Mouse (Mus musculus) heart, adult 2 months (tissue): ENCODE measurements at regions not wholly inside any gene's neighbourhood (a gene's known extent, or its start where the extent isn't known, plus 50 kb on each side); places are given as distances from the start of the nearest gene placed in this dataset.

Source experiments
- CTCF ChIP-seq: fragments of 200-600 bp; IDR thresholded peaks from 2 replicates; pipeline ENCODE4 v1.8.1; 2022; ENCODE audit warnings: antibody characterized with exemption, mild to moderate bottlenecking, moderate library complexity
- EP300 ChIP-seq: fragments of 200-500 bp; IDR thresholded peaks from 2 replicates; pipeline ENCODE4 v1.6.1; 2011; ENCODE audit warnings: low read depth, low read length, control low read depth; ENCODE audit not compliant: insufficient read depth
- POLR2A ChIP-seq: fragments of 200-500 bp; IDR thresholded peaks from 2 replicates; pipeline ENCODE4 v1.6.1; 2011; ENCODE audit warnings: mild to moderate bottlenecking, low read depth, low read length, control low read depth; ENCODE audit not compliant: insufficient read depth

DNA sequence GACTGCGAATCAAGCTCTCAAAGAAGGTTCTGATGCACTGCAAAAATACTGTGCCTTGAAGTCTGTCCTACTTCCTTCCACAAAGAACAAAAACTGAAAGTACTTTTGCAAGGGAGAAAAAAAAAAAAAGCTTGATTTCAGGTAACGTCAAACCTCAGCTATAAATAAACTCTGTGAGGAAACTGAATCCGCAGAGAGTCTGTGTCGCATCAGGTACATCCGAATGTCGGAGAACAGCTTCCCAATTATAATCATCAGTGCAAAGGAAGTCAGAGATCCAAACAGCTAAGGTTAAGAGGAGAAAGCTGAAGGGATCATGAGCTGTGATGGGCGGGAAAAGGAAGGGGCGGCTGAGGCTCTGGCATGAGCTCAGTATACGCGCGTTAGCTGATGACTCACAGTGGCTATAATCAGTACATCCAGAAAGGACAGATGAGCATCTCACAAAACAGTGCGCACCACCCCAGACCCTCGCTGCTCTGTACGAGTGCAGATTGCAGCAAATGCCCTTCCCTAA, 195.1 kb upstream of the Ift57 start:
- no peak for TF ChIP-seq CTCF
- TF ChIP-seq POLR2A: no peak
- TF ChIP-seq EP300: no peak
